Mouse (Mus musculus): Measurements from ENCODE around the gene Nup160.

The Nup160 gene

GRCm38 (mm10) chr2:90661426-90661825 is 15.6 kb upstream of the Nup160 start:
- DNase-seq (ENCODE audit: low read depth, low spot score) = no peak

- DNase-seq (ENCODE audit: low read depth, low spot score) = no peak
Observed at GRCm38 (mm10) chr2:90666591-90667387, 10.2 kb upstream of the Nup160 start.

- DNase-seq (ENCODE audit: low read depth, low spot score) = no peak
Observed at GRCm38 (mm10) chr2:90667388-90668265, 9.4 kb upstream of the Nup160 start.

- no peak for DNase-seq (ENCODE audit: low read depth, low spot score)
Observed at GRCm38 (mm10) chr2:90670343-90670742, 6.7 kb upstream of the Nup160 start.

- no peak for DNase-seq (ENCODE audit: low read depth, low spot score)
Observed at GRCm38 (mm10) chr2:90673339-90673738, 3.7 kb upstream of the Nup160 start.

GRCm38 (mm10) chr2:90674555-90674954 is 2.5 kb upstream of the Nup160 start:
- no peak for DNase-seq (ENCODE audit: low read depth, low spot score)

- DNase-seq (ENCODE audit: low read depth, low spot score) = no peak
Observed at GRCm38 (mm10) chr2:90675488-90675887, 1.5 kb upstream of the Nup160 start.

- DNase-seq (ENCODE audit: low read depth, low spot score) = no peak
Observed at GRCm38 (mm10) chr2:90678256-90679060, 1.4 kb downstream of the Nup160 start.

GRCm38 (mm10) chr2:90679061-90679810 is 2.2 kb downstream of the Nup160 start:
- DNase-seq (ENCODE audit: low read depth, low spot score) = peak; percentile 84

GRCm38 (mm10) chr2:90700943-90701342 is 23.9 kb downstream of the Nup160 start:
- DNase-seq (ENCODE audit: low read depth, low spot score) = no peak

GRCm38 (mm10) chr2:90708548-90708947 is 31.5 kb downstream of the Nup160 start:
- no peak for DNase-seq (ENCODE audit: low read depth, low spot score)

GRCm38 (mm10) chr2:90715555-90716092 is 38.6 kb downstream of the Nup160 start:
- DNase-seq (ENCODE audit: low read depth, low spot score) = no peak

- no peak for DNase-seq (ENCODE audit: low read depth, low spot score)
Observed at GRCm38 (mm10) chr2:90717366-90717765, 40.4 kb downstream of the Nup160 start.

- no peak for DNase-seq (ENCODE audit: low read depth, low spot score)
Observed at GRCm38 (mm10) chr2:90717948-90718347, 40.9 kb downstream of the Nup160 start.

- no peak for DNase-seq (ENCODE audit: low read depth, low spot score)
Observed at GRCm38 (mm10) chr2:90726818-90727217, 49.8 kb downstream of the Nup160 start.

- DNase-seq (ENCODE audit: low read depth, low spot score) = no peak
Observed at GRCm38 (mm10) chr2:90735326-90735725, 58.3 kb downstream of the Nup160 start.

- DNase-seq (ENCODE audit: low read depth, low spot score) = no peak
Observed at GRCm38 (mm10) chr2:90738801-90739200, 61.8 kb downstream of the Nup160 start.

GRCm38 (mm10) chr2:90739327-90739726 is 62.3 kb downstream of the Nup160 start:
- DNase-seq (ENCODE audit: low read depth, low spot score) = no peak

GRCm38 (mm10) chr2:90739921-90740320 is 62.9 kb downstream of the Nup160 start:
- DNase-seq (ENCODE audit: low read depth, low spot score) = no peak

GRCm38 (mm10) chr2:90744285-90745052 is 67.5 kb downstream of the Nup160 start:
- DNase-seq (ENCODE audit: low read depth, low spot score) = no peak

All from retina, postnatal 7 days (tissue).